8 mouse cellular contexts compared by ENCODE assay signal in the genomic region with DNA sequence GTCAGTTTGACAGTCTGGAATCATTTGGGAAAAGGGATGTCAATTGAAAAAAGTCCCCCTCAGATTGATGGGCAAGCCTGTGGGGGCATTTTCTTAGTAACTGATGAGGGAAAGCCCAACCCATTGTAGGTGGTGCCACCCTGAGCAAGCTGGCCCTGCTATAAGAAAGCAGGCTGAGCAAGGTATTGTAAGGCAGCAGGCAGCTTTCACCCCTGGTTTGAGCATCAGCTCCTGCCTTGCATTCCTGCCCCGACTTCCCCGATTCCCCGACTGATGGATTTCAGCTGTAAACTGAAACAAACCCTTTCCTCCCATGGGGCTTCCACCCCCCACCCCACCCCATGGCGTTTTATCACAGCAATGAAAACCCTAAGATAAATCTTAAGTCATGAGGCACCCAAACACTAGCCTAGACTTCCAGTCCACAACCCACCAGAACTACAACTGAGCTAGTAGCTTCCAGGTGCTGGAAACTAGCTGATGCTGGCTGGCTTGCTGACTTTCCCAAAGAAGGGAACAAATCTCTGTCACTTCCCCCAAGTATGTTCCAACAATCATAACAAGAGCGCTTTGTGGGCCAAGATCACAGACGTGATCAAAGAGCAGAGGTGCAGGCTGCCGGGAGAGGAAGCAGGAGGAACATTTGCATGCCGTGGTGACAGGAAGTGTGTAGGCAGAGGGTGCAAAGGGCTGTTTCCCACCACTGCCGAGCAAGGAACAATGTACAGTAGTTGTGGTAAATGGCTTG. TPM values are rescaled to one million over a fixed set of nuclear protein-coding genes. Genes with fewer than 3 reads are reported as not detected.
DNase-seq lines count a peak whose midpoint lies in the region; ATAC-seq lines count a peak whose summit lies in the region.

No protein-coding gene starts in this region.

- peak; percentile 56 for DNase-seq in gastrocnemius, postnatal 25 days
- DNase-seq in gastrocnemius, postnatal 10 days: no peak
- no peak for DNase-seq in embryonic facial prominence, embryonic 10.5 days (ENCODE audit: low spot score)
- DNase-seq in limb, embryonic 11.5 days (ENCODE audit: low spot score): peak; percentile 39
- peak; percentile 91 for DNase-seq in thymus, postnatal 0 days (ENCODE audit: low spot score)
- no peak for DNase-seq in layer of hippocampus, adult 9-10 months (ENCODE audit: low spot score)

- H3K27me3 ChIP-seq in embryonic facial prominence, embryonic 10.5 days (replicated peaks; ENCODE audit: low read depth, poor library complexity, severe bottlenecking): no peaks in the 10 kb centered on the region; the same call in 1 of the 2 replicates
- no peaks in the 10 kb centered on the region for H3K27me3 ChIP-seq in limb, embryonic 11.5 days (ENCODE audit: control insufficient read depth, insufficient read depth, low read length)
- H3K27me3 ChIP-seq in midbrain, embryonic 16.5 days (ENCODE audit: control insufficient read depth, insufficient read depth, low read depth, low read length): no peaks in the 10 kb centered on the region

- peak overlapping the region; percentile 7; the same call in 1 of the 2 replicates for H3K4me2 ChIP-seq in limb, embryonic 11.5 days (ENCODE audit: low read depth, severe bottlenecking)
- H3K4me2 ChIP-seq in midbrain, embryonic 16.5 days (ENCODE audit: low read length): no peak overlapping the region

- no peaks in the 10 kb centered on the region for H3K9me3 ChIP-seq in embryonic facial prominence, embryonic 10.5 days
- no peaks in the 10 kb centered on the region for H3K9me3 ChIP-seq in limb, embryonic 11.5 days (ENCODE audit: control insufficient read depth, low read length)
- H3K9me3 ChIP-seq in midbrain, embryonic 16.5 days (replicated peaks; ENCODE audit: control insufficient read depth, low read length, poor library complexity, severe bottlenecking): no peaks in the 10 kb centered on the region

- H3K4me1 ChIP-seq in embryonic facial prominence, embryonic 10.5 days: peaks cover 28% of the 10 kb centered on the region
- H3K4me1 ChIP-seq in limb, embryonic 11.5 days (ENCODE audit: control insufficient read depth, insufficient read depth, low read length): peaks cover 20% of the 10 kb centered on the region
- H3K4me1 ChIP-seq in midbrain, embryonic 16.5 days (ENCODE audit: control insufficient read depth, insufficient read depth, low read length): peaks cover 16% of the 10 kb centered on the region

- WGBS in embryonic facial prominence, embryonic 10.5 days: 46% methylated on average over 9 of the region's 9 CpGs
- 13% methylated on average over 9 of the region's 9 CpGs for WGBS in limb, embryonic 11.5 days
- WGBS in midbrain, embryonic 16.5 days: 43% methylated on average over 9 of the region's 9 CpGs

- H3K27ac ChIP-seq in embryonic facial prominence, embryonic 10.5 days (replicated peaks): peak overlapping the region; percentile 12; the same call in 1 of the 2 replicates
- no peak overlapping the region; the same call in 1 of the 2 replicates for H3K27ac ChIP-seq in limb, embryonic 11.5 days (replicated peaks; ENCODE audit: low read depth, low read length)
- peak overlapping the region; percentile 31; the same call in 1 of the 2 replicates for H3K27ac ChIP-seq in midbrain, embryonic 16.5 days (ENCODE audit: low read length)

- no peak overlapping the region for H3K9ac ChIP-seq in limb, embryonic 11.5 days (ENCODE audit: low read length)
- H3K9ac ChIP-seq in midbrain, embryonic 16.5 days (ENCODE audit: low read depth, low read length): no peak overlapping the region

- H3K36me3 ChIP-seq in embryonic facial prominence, embryonic 10.5 days (replicated peaks): peaks cover 23% of the 10 kb centered on the region
- peaks cover 5% of the 10 kb centered on the region; the same call in 1 of the 2 replicates for H3K36me3 ChIP-seq in limb, embryonic 11.5 days (ENCODE audit: control insufficient read depth, insufficient read depth, low read length)
- no peaks in the 10 kb centered on the region for H3K36me3 ChIP-seq in midbrain, embryonic 16.5 days (ENCODE audit: control insufficient read depth, insufficient read depth, low read length)

- no peak overlapping the region for H3K4me3 ChIP-seq in embryonic facial prominence, embryonic 10.5 days
- no peak overlapping the region for H3K4me3 ChIP-seq in limb, embryonic 11.5 days (ENCODE audit: low read depth, low read length)
- no peak overlapping the region for H3K4me3 ChIP-seq in midbrain, embryonic 16.5 days (ENCODE audit: low read depth, low read length)

- peak; percentile 89 to 91 for ATAC-seq in hematopoietic stem cell, adult 5-6 weeks (replicated peaks in 1 of 2; ENCODE audit: insufficient read depth in 1 of 2, low FRiP score in 2 of 2, low TSS enrichment in 1 of 2, low read depth in 1 of 2, poor library complexity in 2 of 2, severe bottlenecking in 2 of 2)
- no peak for ATAC-seq in limb, embryonic 11.5 days (ENCODE audit: insufficient number of reproducible peaks, low FRiP score, low TSS enrichment, low read depth)
- ATAC-seq in midbrain, embryonic 16.5 days: no peak

RNA-seq across cellular contexts. Expression of a gene that starts 20.9 kb away (rescaled TPM):
- 10 to 100 TPM; 61.6 to 75.4 TPM for total RNA-seq in gastrocnemius, postnatal 25 days (2021)
- 10 to 100 TPM; 75.9 to 77.3 TPM for total RNA-seq in gastrocnemius, postnatal 10 days (2021)
- polyA plus RNA-seq in embryonic facial prominence, embryonic 10.5 days (2016; fragmentation: Nextera tagmentation; extraction: Ambion mirVana): 229 and 238 TPM in 2 replicates
- total RNA-seq in hematopoietic stem cell, adult 5-6 weeks (2017): 74.8 and 92.1 TPM in 2 replicates
- polyA plus RNA-seq in limb, embryonic 11.5 days (2014; fragmentation: Nextera tagmentation; extraction: Ambion mirVana): 234 and 250 TPM in 2 replicates
- 325 and 344 TPM in 2 replicates for polyA plus RNA-seq in midbrain, embryonic 16.5 days (2015; fragmentation: Nextera tagmentation; extraction: Ambion mirVana)
- 400 and 426 TPM in 2 replicates for polyA plus RNA-seq in thymus, postnatal 0 days (2015; fragmentation: Nextera tagmentation; extraction: Ambion mirVana)

RNA-seq across cellular contexts. Expression of a gene that starts 21.0 kb away (rescaled TPM):
- total RNA-seq in gastrocnemius, postnatal 25 days (2021): 10 to 100 TPM; 17.6 to 17.9 TPM
- 10 to 100 TPM; 23.2 to 24.8 TPM for total RNA-seq in gastrocnemius, postnatal 10 days (2021)
- 37.3 and 39.9 TPM in 2 replicates for polyA plus RNA-seq in embryonic facial prominence, embryonic 10.5 days (2016; fragmentation: Nextera tagmentation; extraction: Ambion mirVana)
- total RNA-seq in hematopoietic stem cell, adult 5-6 weeks (2017): 43.5 and 53.3 TPM in 2 replicates
- 38.9 and 40.9 TPM in 2 replicates for polyA plus RNA-seq in limb, embryonic 11.5 days (2014; fragmentation: Nextera tagmentation; extraction: Ambion mirVana)
- 45.0 and 58.8 TPM in 2 replicates for polyA plus RNA-seq in midbrain, embryonic 16.5 days (2015; fragmentation: Nextera tagmentation; extraction: Ambion mirVana)
- polyA plus RNA-seq in thymus, postnatal 0 days (2015; fragmentation: Nextera tagmentation; extraction: Ambion mirVana): 19.2 and 19.7 TPM in 2 replicates

RNA-seq across cellular contexts. Expression of a gene that starts 51.8 kb away (rescaled TPM):
- total RNA-seq in gastrocnemius, postnatal 25 days (2021): not detected
- total RNA-seq in gastrocnemius, postnatal 10 days (2021): not detected
- not detected in 2 replicates for polyA plus RNA-seq in embryonic facial prominence, embryonic 10.5 days (2016; fragmentation: Nextera tagmentation; extraction: Ambion mirVana)
- total RNA-seq in hematopoietic stem cell, adult 5-6 weeks (2017): 0.13 TPM in 1 of 2 replicates, not detected in the other
- not detected in 2 replicates for polyA plus RNA-seq in limb, embryonic 11.5 days (2014; fragmentation: Nextera tagmentation; extraction: Ambion mirVana)
- polyA plus RNA-seq in midbrain, embryonic 16.5 days (2015; fragmentation: Nextera tagmentation; extraction: Ambion mirVana): not detected in 2 replicates
- polyA plus RNA-seq in thymus, postnatal 0 days (2015; fragmentation: Nextera tagmentation; extraction: Ambion mirVana): not detected in 2 replicates

Comparison
In these comparisons a context has a peak if more than half of its experiments do, and no peak if none do; other contexts are left out.
1. DNase-seq: peak in gastrocnemius, postnatal 25 days (single experiment), limb, embryonic 11.5 days (single experiment) and thymus, postnatal 0 days (single experiment); none in gastrocnemius, postnatal 10 days (single experiment), embryonic facial prominence, embryonic 10.5 days (single experiment) and layer of hippocampus, adult 9-10 months (single experiment).
2. ATAC-seq: peak in hematopoietic stem cell, adult 5-6 weeks (2 of 2); none in limb, embryonic 11.5 days (single experiment) and midbrain, embryonic 16.5 days (single experiment).